Mouse (Mus musculus) ES-E14 (cell line): ENCODE results near the gene Alkbh4.

Source experiments
- CHD2 ChIP-seq: IDR thresholded peaks from 2 replicates; pipeline ENCODE4 v1.6.1; 2014; ENCODE audit warnings: mild to moderate bottlenecking, low read depth, low read length, inconsistent platforms
- HCFC1 ChIP-seq: IDR thresholded peaks from 2 replicates; pipeline ENCODE4 v1.6.1; 2012; ENCODE audit warnings: low read length, inconsistent platforms, borderline replicate concordance; ENCODE audit not compliant: insufficient read depth
- MAFK ChIP-seq: IDR thresholded peaks from 2 replicates; pipeline ENCODE4 v1.6.1; 2014; ENCODE audit warnings: mild to moderate bottlenecking, low read depth, low read length, inconsistent platforms; ENCODE audit not compliant: insufficient read depth
- ZC3H11A ChIP-seq: IDR thresholded peaks from 2 replicates; pipeline ENCODE4 v1.6.1; 2012; ENCODE audit warnings: low read depth, mild to moderate bottlenecking, inconsistent platforms, low read length, borderline replicate concordance
- ZNF384 ChIP-seq: IDR thresholded peaks from 2 replicates; pipeline ENCODE4 v1.6.1; 2012; ENCODE audit warnings: low read depth, low read length, inconsistent platforms

DNA sequence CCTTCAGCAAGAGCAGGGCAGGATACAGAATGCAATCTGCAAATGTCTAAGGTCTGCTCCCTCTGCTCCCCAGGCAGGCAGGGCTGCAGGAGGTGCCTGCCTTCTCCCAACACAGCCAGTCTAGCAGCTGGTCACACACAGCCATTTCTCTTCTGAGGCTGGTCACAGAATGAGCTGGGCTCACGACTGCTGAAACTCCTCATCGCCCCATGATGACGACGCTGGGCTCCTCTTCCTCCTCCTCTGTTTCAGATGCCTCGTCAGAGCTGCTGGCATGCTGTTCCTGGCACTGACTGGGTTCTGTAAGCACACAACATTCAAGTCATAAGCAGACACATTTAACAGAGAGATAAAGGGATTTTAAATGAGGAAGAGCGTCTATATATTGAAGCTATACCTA, 45.3 kb downstream of the Alkbh4 start:
- TF ChIP-seq CHD2, result no peak
- TF ChIP-seq ZC3H11A, result no peak
- no peak for TF ChIP-seq ZNF384
- no peak for TF ChIP-seq MAFK
- TF ChIP-seq HCFC1, result no peak
